Mouse (Mus musculus) forebrain, embryonic 10.5 days (tissue): ENCODE measurements around the gene Fhit. TPM values are rescaled to one million over a fixed set of nuclear protein-coding genes. Genes with fewer than 3 reads are reported as not detected.
"Not testable (repeated sequence)": the region's sequence is repeated elsewhere in the genome, so short reads cannot be mapped to it uniquely, and the experiment has no call there.

Experiments used
- DNase-seq: peaks from one replicate; pipeline ENCODE4 v3.0.0-alpha.2; 2017; ENCODE audit warnings: low spot score; ENCODE audit errors: extremely low spot score
- H3K27ac ChIP-seq: fragments of 300-500 bp; sonication (generic); 2 replicates; pipeline ENCODE4 v1.5.1; 2016; ENCODE audit warnings: mild to moderate bottlenecking
- H3K27me3 ChIP-seq: fragments of 300-500 bp; sonication (generic); 2 replicates; pipeline ENCODE4 v1.6.1; 2016; ENCODE audit warnings: mild to moderate bottlenecking; ENCODE audit not compliant: poor library complexity, severe bottlenecking
- H3K36me3 ChIP-seq: fragments of 300-500 bp; sonication (generic); replicated peaks from 2 replicates; pipeline ENCODE4 v1.6.1; 2016; ENCODE audit warnings: mild to moderate bottlenecking, moderate library complexity
- H3K4me1 ChIP-seq: fragments of 300-500 bp; sonication (generic); 2 replicates; pipeline ENCODE4 v1.6.1; 2016
- H3K4me3 ChIP-seq: fragments of 300-500 bp; sonication (generic); 2 replicates; pipeline ENCODE4 v1.5.1; 2016; ENCODE audit warnings: mild to moderate bottlenecking, moderate library complexity
- H3K9me3 ChIP-seq: fragments of 300-500 bp; sonication (generic); 2 replicates; pipeline ENCODE4 v1.6.1; 2016; ENCODE audit warnings: mild to moderate bottlenecking, moderate library complexity
- WGBS: fragments of 180-500 bp; shearing (Covaris S2); methylation state at CpG from one replicate; pipeline ENCODE4 v1.1.7; 2016; 5-methylcytosine and 5-hydroxymethylcytosine counted together
- polyA plus RNA-seq: library from polyadenylated mRNA; unstranded; fragments of >200 nt; fragmentation: Nextera tagmentation; extraction: Ambion mirVana; gene quantifications from 2 replicates; pipeline ENCODE4 v1.2.1, GENCODE M21; 2016

Fhit gene
- polyA plus RNA-seq, 1 experiment from 2014 or later = 1.4 TPM

GRCm38 (mm10) chr14:10874595-10875372 lies 287.1 kb downstream of the Fhit start:
- no peaks in the 10 kb centered on the region for H3K36me3 ChIP-seq
- DNase-seq = no peak
- no peaks in the 10 kb centered on the region for H3K27me3 ChIP-seq
- no peak overlapping the region for H3K4me3 ChIP-seq
- H3K9me3 ChIP-seq = no peaks in the 10 kb centered on the region
- no peak overlapping the region for H3K27ac ChIP-seq
- 86% methylated on average over 3 of the region's 3 CpGs for WGBS
- no peaks in the 10 kb centered on the region for H3K4me1 ChIP-seq

GRCm38 (mm10) chr14:10857606-10858005 lies 304.2 kb downstream of the Fhit start:
- Histone ChIP-seq H3K27me3 (no peaks in the 10 kb centered on the region), H3K4me1 (no peaks in the 10 kb centered on the region)
- WGBS = 84% methylated on average over 3 of the region's 3 CpGs

GRCm38 (mm10) chr14:10851936-10852335 lies 309.9 kb downstream of the Fhit start:
- Histone ChIP-seq H3K9me3 (no peaks in the 10 kb centered on the region), H3K27me3 (no peaks in the 10 kb centered on the region), H3K4me1 (no peaks in the 10 kb centered on the region), H3K4me3 (no peak overlapping the region), H3K27ac (no peak overlapping the region), H3K36me3 (no peaks in the 10 kb centered on the region)
- DNase-seq = no peak
- 82% methylated on average over 1 of the region's 1 CpGs for WGBS

More at GRCm38 (mm10) chr14:10857606-10858005, 304.2 kb downstream of the Fhit start:
- Histone ChIP-seq H3K27ac (no peak overlapping the region), H3K9me3 (no peaks in the 10 kb centered on the region), H3K4me3 (no peak overlapping the region), H3K36me3 (no peaks in the 10 kb centered on the region)
- no peak for DNase-seq

GRCm38 (mm10) chr14:10836001-10836400 lies 325.8 kb downstream of the Fhit start:
- Histone ChIP-seq H3K9me3 (no peaks in the 10 kb centered on the region), H3K4me1 (no peaks in the 10 kb centered on the region), H3K27ac (no peak overlapping the region), H3K27me3 (no peaks in the 10 kb centered on the region), H3K36me3 (no peaks in the 10 kb centered on the region), H3K4me3 (no peak overlapping the region)
- whole genome bisulfite sequencing = 95% methylated on average over 1 of the region's 1 CpGs
- no peak for DNase-seq

GRCm38 (mm10) chr14:10824819-10825218 lies 337.0 kb downstream of the Fhit start:
- DNase-seq = no peak
- H3K4me3 ChIP-seq = no peak overlapping the region
- H3K27me3 ChIP-seq = no peaks in the 10 kb centered on the region
- no peaks in the 10 kb centered on the region for H3K4me1 ChIP-seq
- 85% methylated on average over 4 of the region's 4 CpGs for WGBS
- H3K36me3 ChIP-seq = no peaks in the 10 kb centered on the region
- no peaks in the 10 kb centered on the region for H3K9me3 ChIP-seq
- H3K27ac ChIP-seq = no peak overlapping the region

- Histone ChIP-seq H3K36me3 (no peaks in the 10 kb centered on the region), H3K27me3 (no peaks in the 10 kb centered on the region)
- WGBS = 17% methylated on average over 2 of the region's 2 CpGs
Observed at GRCm38 (mm10) chr14:10813551-10813950, 348.3 kb downstream of the Fhit start.

GRCm38 (mm10) chr14:10798489-10799180 lies 363.2 kb downstream of the Fhit start:
- Histone ChIP-seq H3K36me3 (no peaks in the 10 kb centered on the region), H3K27ac (no peak overlapping the region)
- 87% methylated on average over 4 of the region's 4 CpGs for WGBS

More at GRCm38 (mm10) chr14:10813551-10813950, 348.3 kb downstream of the Fhit start:
- DNase-seq = no peak
- peaks cover 10% of the 10 kb centered on the region for H3K4me1 ChIP-seq
- H3K27ac ChIP-seq = no peak overlapping the region
- no peaks in the 10 kb centered on the region for H3K9me3 ChIP-seq
- H3K4me3 ChIP-seq = no peak overlapping the region

GRCm38 (mm10) chr14:10797595-10797994 lies 364.2 kb downstream of the Fhit start:
- no peaks in the 10 kb centered on the region for H3K27me3 ChIP-seq
- no peak for DNase-seq
- H3K36me3 ChIP-seq = no peaks in the 10 kb centered on the region
- H3K4me3 ChIP-seq = no peak overlapping the region
- 92% methylated on average over 1 of the region's 1 CpGs for WGBS
- no peak overlapping the region for H3K27ac ChIP-seq
- no peaks in the 10 kb centered on the region for H3K9me3 ChIP-seq
- H3K4me1 ChIP-seq = no peaks in the 10 kb centered on the region

More at GRCm38 (mm10) chr14:10798489-10799180, 363.2 kb downstream of the Fhit start:
- H3K27me3 ChIP-seq = no peaks in the 10 kb centered on the region
- no peaks in the 10 kb centered on the region for H3K4me1 ChIP-seq
- no peak for DNase-seq
- H3K9me3 ChIP-seq = no peaks in the 10 kb centered on the region
- H3K4me3 ChIP-seq = no peak overlapping the region

- no peak overlapping the region for H3K4me3 ChIP-seq
- WGBS = 85% methylated on average over 2 of the region's 2 CpGs
- no peak for DNase-seq
- no peaks in the 10 kb centered on the region for H3K36me3 ChIP-seq
- H3K4me1 ChIP-seq = 0 out of 2 replicates have a peak, but pooled peaks cover 3% of the 10 kb centered on the region
- H3K27me3 ChIP-seq = no peaks in the 10 kb centered on the region
- H3K27ac ChIP-seq = no peak overlapping the region
- H3K9me3 ChIP-seq = no peaks in the 10 kb centered on the region
Observed at GRCm38 (mm10) chr14:10795498-10796075, 366.2 kb downstream of the Fhit start.

GRCm38 (mm10) chr14:10783929-10784328 lies 377.9 kb downstream of the Fhit start:
- 92% methylated on average over 3 of the region's 3 CpGs for WGBS

GRCm38 (mm10) chr14:10778721-10779120 lies 383.1 kb downstream of the Fhit start:
- H3K27ac ChIP-seq = no peak overlapping the region
- H3K9me3 ChIP-seq = no peaks in the 10 kb centered on the region
- H3K36me3 ChIP-seq = no peaks in the 10 kb centered on the region
- H3K27me3 ChIP-seq = no peaks in the 10 kb centered on the region
- 86% methylated on average over 2 of the region's 2 CpGs for WGBS
- H3K4me1 ChIP-seq = peaks cover 9% of the 10 kb centered on the region
- H3K4me3 ChIP-seq = no peak overlapping the region
- DNase-seq = no peak

More at GRCm38 (mm10) chr14:10783929-10784328, 377.9 kb downstream of the Fhit start:
- no peak overlapping the region for H3K27ac ChIP-seq
- no peaks in the 10 kb centered on the region for H3K27me3 ChIP-seq
- no peaks in the 10 kb centered on the region for H3K9me3 ChIP-seq
- no peak for DNase-seq
- H3K4me1 ChIP-seq = peaks cover 9% of the 10 kb centered on the region
- no peak overlapping the region for H3K4me3 ChIP-seq
- no peaks in the 10 kb centered on the region for H3K36me3 ChIP-seq

GRCm38 (mm10) chr14:10754883-10755282 lies 407.0 kb downstream of the Fhit start:
- H3K4me1 ChIP-seq, H3K9me3 ChIP-seq, H3K27ac ChIP-seq, H3K27me3 ChIP-seq, H3K4me3 ChIP-seq, DNase-seq, H3K36me3 ChIP-seq: not testable (repeated sequence)
- WGBS = 95% methylated on average over 1 of the region's 1 CpGs

GRCm38 (mm10) chr14:10738076-10738475 lies 423.8 kb downstream of the Fhit start:
- no peak overlapping the region for H3K4me3 ChIP-seq
- no peaks in the 10 kb centered on the region for H3K9me3 ChIP-seq
- no peaks in the 10 kb centered on the region for H3K36me3 ChIP-seq
- H3K27ac ChIP-seq = no peak overlapping the region
- H3K27me3 ChIP-seq = no peaks in the 10 kb centered on the region
- H3K4me1 ChIP-seq = 0 out of 2 replicates have a peak, but pooled peaks cover 4% of the 10 kb centered on the region
- 75% methylated on average over 2 of the region's 2 CpGs for WGBS
- DNase-seq = no peak
